Mouse (Mus musculus) cerebellum, adult 2 months (tissue): ENCODE measurements at regions not wholly inside any gene's neighbourhood (a gene's known extent, or its start where the extent isn't known, plus 50 kb on each side); places are given as distances from the start of the nearest gene placed in this dataset.

Experiments used
- CTCF ChIP-seq: fragments of 200-500 bp; IDR thresholded peaks from 2 replicates; pipeline ENCODE4 v1.5.1; 2011; ENCODE audit warnings: low read depth, mild to moderate bottlenecking, control low read depth, low read length, moderate library complexity, borderline replicate concordance; ENCODE audit not compliant: insufficient read depth
- POLR2A ChIP-seq: fragments of 200-500 bp; IDR thresholded peaks from 2 replicates; pipeline ENCODE4 v1.6.1; 2011; ENCODE audit warnings: low read length, control low read depth, borderline replicate concordance; ENCODE audit not compliant: insufficient read depth

GRCm38 (mm10) chr19:3167683-3168082 is 115.0 kb upstream of the Mrpl21 start:
- TF ChIP-seq CTCF (no peak), POLR2A (no peak)
